Mouse (Mus musculus) stomach, postnatal 0 days (tissue): Measurements from ENCODE around the gene Atp5c1. TPM values are rescaled to one million over a fixed set of nuclear protein-coding genes. Genes with fewer than 3 reads are reported as not detected.

Experiments used
- ATAC-seq: fragments of 200-750 bp; cut with Nextera tagmentation; 2 replicates; pipeline ENCODE4 v1.8.0; 2017; ENCODE audit not compliant: low FRiP score, low TSS enrichment
- DNase-seq: peaks from one replicate; pipeline ENCODE4 v3.0.0-alpha.2; 2016; ENCODE audit warnings: low spot score
- H3K27ac ChIP-seq: fragments of 300-500 bp; sonication (generic); replicated peaks from 2 replicates; pipeline ENCODE4 v1.5.1; 2014; ENCODE audit warnings: mild to moderate bottlenecking, control low read depth
- H3K27me3 ChIP-seq: fragments of 300-500 bp; sonication (generic); 2 replicates; pipeline ENCODE4 v1.6.1; 2014; ENCODE audit warnings: low read length; ENCODE audit not compliant: control insufficient read depth, insufficient read depth
- H3K36me3 ChIP-seq: fragments of 300-500 bp; sonication (generic); 2 replicates; pipeline ENCODE4 v1.6.1; 2014; ENCODE audit warnings: low read length, mixed read lengths; ENCODE audit not compliant: control insufficient read depth, insufficient read depth
- H3K4me1 ChIP-seq: fragments of 300-500 bp; sonication (generic); replicated peaks from 2 replicates; pipeline ENCODE4 v1.6.1; 2014; ENCODE audit warnings: antibody characterized with exemption; ENCODE audit not compliant: control insufficient read depth, insufficient read depth
- H3K4me2 ChIP-seq: fragments of 300-500 bp; sonication (generic); replicated peaks from 2 replicates; pipeline ENCODE4 v1.6.1; 2014; ENCODE audit warnings: low read depth, mild to moderate bottlenecking, control low read depth, moderate library complexity
- H3K4me3 ChIP-seq: fragments of 300-500 bp; sonication (generic); 2 replicates; pipeline ENCODE4 v1.5.1; 2014; ENCODE audit warnings: low read depth, low read length, control low read depth
- H3K9ac ChIP-seq: fragments of 300-500 bp; sonication (generic); 2 replicates; pipeline ENCODE4 v1.6.1; 2014; ENCODE audit warnings: mild to moderate bottlenecking, low read length, control low read depth, mixed read lengths
- H3K9me3 ChIP-seq: fragments of 300-500 bp; sonication (generic); 2 replicates; pipeline ENCODE4 v1.6.1; 2016; ENCODE audit warnings: low read length; ENCODE audit not compliant: control insufficient read depth
- CTCF ChIP-seq: IDR thresholded peaks from 2 replicates; pipeline ENCODE4 v1.5.1; 2016; ENCODE audit warnings: antibody characterized with exemption, low read depth, mild to moderate bottlenecking, moderate library complexity
- EP300 ChIP-seq: optimal IDR thresholded peaks from 2 replicates; pipeline ENCODE3; 2016; ENCODE audit warnings: antibody characterized with exemption
- WGBS: fragments of 180-500 bp; shearing (Covaris S2); extraction: QIAGEN DNeasy Blood & Tissue Kit; methylation state at CpG from one replicate; pipeline ENCODE4 v1.1.7; 2014; 5-methylcytosine and 5-hydroxymethylcytosine counted together
- polyA plus RNA-seq: library from polyadenylated mRNA; unstranded; fragments of >200 nt; fragmentation: Nextera tagmentation; extraction: Ambion mirVana; gene quantifications from 2 replicates; pipeline ENCODE4 v1.2.1, GENCODE M21; 2015

The Atp5c1 gene
- polyA plus RNA-seq, result 620 and 626 TPM in 2 replicates

DNA sequence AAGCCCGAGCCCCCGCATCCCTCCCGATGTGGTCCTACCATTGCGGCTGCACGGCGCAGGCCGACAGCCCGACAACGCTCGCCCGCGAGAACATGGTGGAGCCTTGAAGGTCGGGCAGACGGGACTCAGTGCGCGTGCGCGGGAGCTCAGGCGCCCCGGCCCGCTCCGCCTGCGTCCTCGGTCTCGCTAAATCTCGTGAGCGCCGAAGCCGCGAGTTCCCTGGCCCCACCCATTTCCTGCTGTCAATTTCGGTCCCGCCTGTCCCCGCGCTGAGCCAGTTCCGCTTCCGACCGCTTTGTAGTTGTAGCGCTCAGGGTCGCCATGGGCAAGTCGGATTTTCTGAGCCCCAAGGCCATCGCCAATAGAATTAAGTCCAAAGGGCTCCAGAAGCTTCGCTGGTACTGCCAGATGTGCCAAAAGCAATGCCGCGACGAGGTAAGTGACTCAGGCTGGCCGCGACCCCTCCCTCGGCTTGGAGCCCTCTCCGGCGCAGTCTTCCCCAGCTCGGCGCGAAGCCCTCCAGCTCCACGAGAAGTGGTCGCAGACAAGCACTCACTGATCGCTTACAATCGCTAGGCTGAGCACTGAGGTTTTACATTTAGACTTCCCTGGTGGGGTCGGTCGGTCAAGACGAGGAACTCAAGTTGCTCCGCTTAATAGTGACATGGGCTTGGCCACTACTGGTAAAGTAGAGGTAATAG lies at the start of gene Atp5c1, which contains the start of gene Kin:
Gene Atp5c1, minus strand, starts transcription at position 201 of the 701 bp plus-strand sequence.
Gene Kin, plus strand, starts transcription at position 284 of the 701 bp plus-strand sequence.
- under 1% methylated on average over 61 of the region's 61 CpGs for WGBS
- peak within 1 kb of the TSS; percentile 78 for H3K4me2 ChIP-seq
- H3K36me3 ChIP-seq, result no peaks in the 10 kb centered on the region
- DNase-seq, result peak; percentile 97
- peak; percentile 97 for ATAC-seq
- H3K9ac ChIP-seq, result peak within 1 kb of the TSS; percentile 99
- H3K4me1 ChIP-seq, result peaks cover 9% of the 10 kb centered on the region
- TF ChIP-seq EP300 (peak; percentile 66), CTCF (peak; percentile 64)
- peak within 1 kb of the TSS; percentile 97 for H3K4me3 ChIP-seq
- no peaks in the 10 kb centered on the region for H3K27me3 ChIP-seq
- H3K27ac ChIP-seq, result peak within 1 kb of the TSS; percentile 95
- no peaks in the 10 kb centered on the region for H3K9me3 ChIP-seq

- DNase-seq (no peak), ATAC-seq (peak; percentile 74)
- no peak overlapping the region for H3K4me3 ChIP-seq
- H3K36me3 ChIP-seq, result no peaks in the 10 kb centered on the region
- no peaks in the 10 kb centered on the region for H3K9me3 ChIP-seq
- no peak overlapping the region for H3K27ac ChIP-seq
- no peak overlapping the region for H3K9ac ChIP-seq
- H3K27me3 ChIP-seq, result no peaks in the 10 kb centered on the region
- no peak overlapping the region for H3K4me2 ChIP-seq
- no peak for TF ChIP-seq CTCF
- no peak for TF ChIP-seq EP300
- 56% methylated on average over 4 of the region's 4 CpGs for WGBS
- H3K4me1 ChIP-seq, result no peaks in the 10 kb centered on the region
Measured at GRCm38 (mm10) chr2:10128571-10128970, 48.3 kb upstream of the Atp5c1 start.

GRCm38 (mm10) chr2:10127471-10127870 lies 47.2 kb upstream of the Atp5c1 start:
- DNase-seq (no peak), ATAC-seq (no peak)
- H3K4me1 ChIP-seq, result no peaks in the 10 kb centered on the region
- H3K9ac ChIP-seq, result no peak overlapping the region
- H3K9me3 ChIP-seq, result no peaks in the 10 kb centered on the region
- H3K4me2 ChIP-seq, result no peak overlapping the region
- no peak for TF ChIP-seq CTCF
- TF ChIP-seq EP300, result no peak
- WGBS, result 81% methylated on average over 5 of the region's 5 CpGs
- H3K4me3 ChIP-seq, result no peak overlapping the region
- H3K27me3 ChIP-seq, result no peaks in the 10 kb centered on the region
- no peak overlapping the region for H3K27ac ChIP-seq
- H3K36me3 ChIP-seq, result no peaks in the 10 kb centered on the region

DNA sequence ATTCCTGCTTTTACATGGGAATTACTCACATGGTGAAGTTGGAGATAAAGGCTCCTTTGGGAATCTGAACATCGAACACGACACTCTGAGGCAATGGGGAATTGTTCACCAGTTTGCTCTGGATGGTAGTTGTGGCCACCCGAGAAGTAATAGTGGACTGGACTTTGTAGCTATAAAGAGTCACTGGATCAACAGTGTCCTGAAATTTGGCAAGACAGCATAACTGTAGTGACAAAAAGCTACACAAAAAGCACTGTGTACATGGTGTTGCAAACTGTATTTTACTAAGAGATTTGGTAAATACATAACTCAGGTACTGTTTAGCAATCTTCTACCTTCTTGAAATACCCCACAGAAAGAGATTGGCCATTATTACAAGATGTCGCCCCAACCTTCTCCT lies 45.8 kb upstream of the Atp5c1 start:
- TF ChIP-seq CTCF (no peak), EP300 (no peak)
- Histone ChIP-seq H3K9me3 (no peaks in the 10 kb centered on the region), H3K4me3 (no peak overlapping the region), H3K9ac (no peak overlapping the region), H3K36me3 (no peaks in the 10 kb centered on the region), H3K4me2 (no peak overlapping the region), H3K27me3 (no peaks in the 10 kb centered on the region), H3K27ac (no peak overlapping the region), H3K4me1 (no peaks in the 10 kb centered on the region)
- ATAC-seq, result no peak
- no peak for DNase-seq
- 94% methylated on average over 4 of the region's 4 CpGs for WGBS

- Histone ChIP-seq H3K27me3 (no peaks in the 10 kb centered on the region), H3K9ac (no peak overlapping the region), H3K4me3 (no peak overlapping the region), H3K36me3 (no peaks in the 10 kb centered on the region), H3K9me3 (no peaks in the 10 kb centered on the region), H3K4me2 (no peak overlapping the region), H3K27ac (no peak overlapping the region), H3K4me1 (no peaks in the 10 kb centered on the region)
- 57% methylated on average over 3 of the region's 3 CpGs for WGBS
- peak; percentile 39 for TF ChIP-seq CTCF
- no peak for TF ChIP-seq EP300
- no peak for DNase-seq
- ATAC-seq, result no peak
Measured at GRCm38 (mm10) chr2:10121826-10122225, 41.5 kb upstream of the Atp5c1 start.

DNA sequence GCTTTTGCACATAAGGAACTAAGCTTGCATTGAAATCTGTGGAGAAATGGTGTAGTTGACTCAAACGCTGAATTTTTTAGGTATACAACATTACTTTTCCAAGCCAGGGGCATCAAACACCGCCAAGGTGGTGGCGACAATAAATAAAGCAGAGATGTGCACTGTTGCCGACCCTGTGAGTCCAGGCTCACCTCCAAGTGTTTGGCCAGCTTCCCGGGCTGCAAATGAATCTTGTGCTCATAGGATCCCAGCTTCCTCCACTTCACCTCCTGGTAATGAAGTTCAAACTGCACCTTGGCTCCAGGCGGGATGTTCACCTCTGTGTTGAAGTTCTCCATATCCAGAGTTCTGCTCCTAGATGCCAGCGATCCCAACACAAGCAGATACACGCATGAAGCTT lies 39.0 kb upstream of the Atp5c1 start:
- H3K9ac ChIP-seq, result no peak overlapping the region
- H3K9me3 ChIP-seq, result no peaks in the 10 kb centered on the region
- no peaks in the 10 kb centered on the region for H3K27me3 ChIP-seq
- TF ChIP-seq EP300 (no peak), CTCF (no peak)
- ATAC-seq (no peak), DNase-seq (no peak)
- no peak overlapping the region for H3K4me3 ChIP-seq
- WGBS, result 76% methylated on average over 8 of the region's 8 CpGs
- no peak overlapping the region for H3K4me2 ChIP-seq
- no peak overlapping the region for H3K27ac ChIP-seq
- H3K4me1 ChIP-seq, result no peaks in the 10 kb centered on the region
- no peaks in the 10 kb centered on the region for H3K36me3 ChIP-seq
